Mouse (Mus musculus) liver, postnatal 0 days (tissue): ENCODE measurements around the gene Tifab. TPM values are rescaled to one million over a fixed set of nuclear protein-coding genes. Genes with fewer than 3 reads are reported as not detected.
A peak's percentile ranks its signal among the peaks of the same experiment; 100 is the strongest.

Source experiments
- ATAC-seq: fragments of 200-750 bp; cut with Nextera tagmentation; 2 replicates; pipeline ENCODE4 v1.8.0; 2017; ENCODE audit warnings: mild to moderate bottlenecking, moderate library complexity
- DNase-seq: peaks from one replicate; pipeline ENCODE4 v3.0.0-alpha.2; 2016
- H3K27ac ChIP-seq: fragments of 300-500 bp; sonication (generic); 2 replicates; pipeline ENCODE4 v1.5.1; 2014; ENCODE audit warnings: antibody characterized with exemption, moderate library complexity, mild to moderate bottlenecking, low read depth
- H3K27me3 ChIP-seq: fragments of 300-500 bp; sonication (generic); 2 replicates; pipeline ENCODE4 v1.6.1; 2014; ENCODE audit warnings: low read length, control low read depth, mixed read lengths; ENCODE audit not compliant: insufficient read depth
- H3K36me3 ChIP-seq: fragments of 300-500 bp; sonication (generic); replicated peaks from 2 replicates; pipeline ENCODE4 v1.6.1; 2014; ENCODE audit warnings: mild to moderate bottlenecking, control low read depth, low read length, moderate library complexity, mixed read lengths; ENCODE audit not compliant: insufficient read depth
- H3K4me1 ChIP-seq: fragments of 300-500 bp; sonication (generic); 2 replicates; pipeline ENCODE4 v1.6.1; 2014; ENCODE audit warnings: antibody characterized with exemption, mild to moderate bottlenecking, control low read depth; ENCODE audit not compliant: insufficient read depth
- H3K4me2 ChIP-seq: fragments of 300-500 bp; sonication (generic); 2 replicates; pipeline ENCODE4 v1.6.1; 2014; ENCODE audit warnings: low read depth, mild to moderate bottlenecking, low read length, moderate library complexity, mixed read lengths
- H3K4me3 ChIP-seq: fragments of 300-500 bp; sonication (generic); 2 replicates; pipeline ENCODE4 v1.5.1; 2014; ENCODE audit warnings: low read depth, low read length
- H3K9ac ChIP-seq: fragments of 300-500 bp; sonication (generic); replicated peaks from 2 replicates; pipeline ENCODE4 v1.6.1; 2014; ENCODE audit warnings: mild to moderate bottlenecking, moderate library complexity
- H3K9me3 ChIP-seq: fragments of 300-500 bp; sonication (generic); 2 replicates; pipeline ENCODE4 v1.6.1; 2016; ENCODE audit warnings: mild to moderate bottlenecking, control low read depth, low read length, mixed read lengths
- CTCF ChIP-seq: sonication (generic); IDR thresholded peaks from 2 replicates; pipeline ENCODE4 v1.5.1; 2016; ENCODE audit warnings: antibody characterized with exemption, low read depth
- EP300 ChIP-seq: IDR thresholded peaks from 2 replicates; pipeline ENCODE4 v1.6.1; 2016; ENCODE audit warnings: antibody characterized with exemption, low read depth, mild to moderate bottlenecking
- WGBS: fragments of 180-500 bp; shearing (Covaris S2); extraction: QIAGEN DNeasy Blood & Tissue Kit; methylation state at CpG from one replicate; pipeline ENCODE4 v1.1.7; 2014; ENCODE audit not compliant: insufficient replicate concordance; 5-methylcytosine and 5-hydroxymethylcytosine counted together
- polyA plus RNA-seq: library from polyadenylated mRNA; unstranded; fragments of >200 nt; fragmentation: Nextera tagmentation; extraction: Ambion mirVana; gene quantifications from 2 replicates; pipeline ENCODE4 v1.2.1, GENCODE M21; 2015

Gene Tifab
- polyA plus RNA-seq, 1 experiment from 2014 or later, result 8.2 TPM

DNA sequence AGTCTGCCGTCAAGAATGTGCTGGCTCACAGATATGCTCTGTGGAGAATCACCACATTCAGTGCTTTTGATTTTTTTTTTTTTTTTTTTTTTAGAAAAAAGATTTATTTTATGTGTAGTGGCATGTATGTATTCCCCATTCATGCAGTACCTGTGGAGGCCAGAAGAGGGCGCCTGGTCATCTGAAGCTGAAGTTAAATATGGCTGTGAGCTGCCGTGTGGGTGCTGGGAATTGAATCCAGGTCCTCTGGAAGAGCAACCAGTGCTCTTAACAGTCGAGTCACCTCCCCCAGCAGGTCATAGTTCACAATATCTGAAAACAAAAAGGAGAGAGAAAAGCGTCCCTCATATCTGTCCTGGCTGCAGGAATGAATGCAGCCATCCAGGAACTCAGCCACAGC lies 11.0 kb upstream of the Tifab start:
- 74% methylated on average over 5 of the region's 5 CpGs for WGBS
- no peak for ATAC-seq

GRCm38 (mm10) chr13:56183687-56184086 lies 5.0 kb upstream of the Tifab start:
- H3K27ac ChIP-seq, result peak overlapping the region; percentile 57
- no peak for TF ChIP-seq EP300
- no peak for TF ChIP-seq CTCF
- H3K4me2 ChIP-seq, result no peak overlapping the region
- peak; percentile 47; the same call in 1 of the 2 replicates for ATAC-seq
- H3K4me1 ChIP-seq, result peaks cover 3% of the 10 kb centered on the region; the same call in 1 of the 2 replicates
- H3K36me3 ChIP-seq, result no peaks in the 10 kb centered on the region
- WGBS, result 50% methylated on average over 5 of the region's 5 CpGs
- peak; percentile 26 for DNase-seq
- no peak overlapping the region for H3K4me3 ChIP-seq
- H3K9me3 ChIP-seq, result no peaks in the 10 kb centered on the region
- no peaks in the 10 kb centered on the region for H3K27me3 ChIP-seq
- H3K9ac ChIP-seq, result no peak overlapping the region

More for the DNA sequence above, 11.0 kb upstream of the Tifab start:
- no peak overlapping the region for H3K9ac ChIP-seq
- H3K4me2 ChIP-seq, result no peak overlapping the region
- DNase-seq, result no peak
- H3K4me1 ChIP-seq, result no peaks in the 10 kb centered on the region
- no peaks in the 10 kb centered on the region for H3K36me3 ChIP-seq
- no peaks in the 10 kb centered on the region for H3K9me3 ChIP-seq
- no peaks in the 10 kb centered on the region for H3K27me3 ChIP-seq
- H3K4me3 ChIP-seq, result no peak overlapping the region
- TF ChIP-seq CTCF (peak; percentile 61), EP300 (no peak)
- H3K27ac ChIP-seq, result no peak overlapping the region

DNA sequence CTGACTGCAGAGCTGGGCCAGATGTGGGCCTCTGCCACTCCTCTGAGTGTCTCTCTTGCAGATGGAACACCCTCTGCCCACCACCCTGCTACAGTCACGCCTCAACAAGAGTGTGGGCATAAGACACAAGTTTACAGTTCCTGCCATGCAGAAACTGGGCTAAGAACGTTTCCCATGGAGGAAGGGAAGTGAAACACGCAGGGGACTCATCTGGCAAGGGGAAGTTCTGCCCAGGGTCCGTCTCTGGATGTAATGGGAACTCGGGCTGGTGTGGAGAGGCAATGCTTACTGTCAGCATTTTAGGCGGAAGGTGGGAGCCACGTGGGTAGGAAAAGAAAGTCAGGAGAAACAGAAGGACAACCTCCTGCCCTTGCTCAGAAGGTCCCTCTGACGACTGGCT lies 2.7 kb upstream of the Tifab start:
- Histone ChIP-seq H3K27ac (no peak overlapping the region), H3K27me3 (no peaks in the 10 kb centered on the region), H3K4me2 (no peak overlapping the region), H3K36me3 (no peaks in the 10 kb centered on the region), H3K9me3 (no peaks in the 10 kb centered on the region), H3K9ac (no peak overlapping the region), H3K4me3 (no peak overlapping the region), H3K4me1 (peaks cover 3% of the 10 kb centered on the region; the same call in 1 of the 2 replicates)
- 37% methylated on average over 8 of the region's 8 CpGs for WGBS
- ATAC-seq, result peak; percentile 52
- no peak for DNase-seq
- TF ChIP-seq CTCF (no peak), EP300 (no peak)

DNA sequence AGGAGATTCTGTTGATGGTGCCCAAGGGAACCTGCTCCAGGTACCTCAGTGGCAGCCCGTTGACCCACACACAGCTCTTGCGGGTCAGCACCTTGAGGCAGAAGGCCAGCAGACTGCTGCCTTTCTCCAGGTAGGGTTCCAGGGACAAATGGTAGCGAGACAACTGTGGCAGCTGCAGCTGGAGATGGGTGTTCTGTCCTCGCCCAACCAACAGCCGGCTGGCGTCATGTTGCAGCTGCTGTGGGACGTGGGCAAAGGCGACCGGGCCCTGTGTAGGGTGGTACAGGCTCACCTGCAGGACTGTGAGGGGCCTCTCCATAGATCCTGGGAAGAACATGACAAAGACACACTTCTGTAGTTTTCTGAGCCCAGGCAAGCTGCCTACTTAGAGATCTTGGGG lies 2.4 kb downstream of the Tifab start:
- TF ChIP-seq CTCF (no peak), EP300 (no peak)
- Histone ChIP-seq H3K27ac (peak overlapping the region; percentile 60), H3K4me3 (peak overlapping the region; percentile 19; the same call in 1 of the 2 replicates), H3K27me3 (no peaks in the 10 kb centered on the region), H3K4me1 (peaks cover 14% of the 10 kb centered on the region), H3K9me3 (no peaks in the 10 kb centered on the region), H3K4me2 (peak overlapping the region; percentile 62), H3K36me3 (no peaks in the 10 kb centered on the region), H3K9ac (no peak overlapping the region; the same call in 1 of the 2 replicates)
- DNase-seq, result no peak
- no peak for ATAC-seq
- 68% methylated on average over 9 of the region's 9 CpGs for WGBS

DNA sequence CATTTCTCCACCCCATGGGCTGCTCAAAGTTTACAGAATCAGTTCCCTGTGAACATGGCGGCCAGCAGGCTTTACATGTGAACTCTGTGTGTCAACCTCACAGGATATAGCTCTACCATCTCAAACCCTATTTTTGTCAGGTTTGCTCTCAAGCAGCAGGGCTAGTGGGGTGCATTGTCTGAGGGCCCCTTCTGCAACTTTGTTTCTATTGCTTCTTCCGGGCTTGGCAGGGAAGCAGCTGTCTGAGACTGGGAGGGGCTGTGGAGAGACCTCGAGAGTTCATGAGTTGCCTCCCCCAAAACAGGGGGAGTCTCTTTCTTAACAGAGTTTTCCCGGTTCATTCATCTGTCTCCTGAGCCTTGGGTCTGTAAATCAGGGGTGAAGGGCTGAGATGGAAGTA lies 2.8 kb downstream of the Tifab start:
- Histone ChIP-seq H3K9ac (no peak overlapping the region; the same call in 1 of the 2 replicates), H3K27me3 (no peaks in the 10 kb centered on the region), H3K27ac (peak overlapping the region; percentile 60), H3K4me2 (peak overlapping the region; percentile 62), H3K36me3 (no peaks in the 10 kb centered on the region), H3K9me3 (no peaks in the 10 kb centered on the region), H3K4me3 (peak overlapping the region; percentile 19; the same call in 1 of the 2 replicates), H3K4me1 (peaks cover 14% of the 10 kb centered on the region)
- no peak for TF ChIP-seq EP300
- no peak for TF ChIP-seq CTCF
- ATAC-seq, result no peak
- DNase-seq, result no peak
- 32% methylated on average over 4 of the region's 4 CpGs for WGBS

DNA sequence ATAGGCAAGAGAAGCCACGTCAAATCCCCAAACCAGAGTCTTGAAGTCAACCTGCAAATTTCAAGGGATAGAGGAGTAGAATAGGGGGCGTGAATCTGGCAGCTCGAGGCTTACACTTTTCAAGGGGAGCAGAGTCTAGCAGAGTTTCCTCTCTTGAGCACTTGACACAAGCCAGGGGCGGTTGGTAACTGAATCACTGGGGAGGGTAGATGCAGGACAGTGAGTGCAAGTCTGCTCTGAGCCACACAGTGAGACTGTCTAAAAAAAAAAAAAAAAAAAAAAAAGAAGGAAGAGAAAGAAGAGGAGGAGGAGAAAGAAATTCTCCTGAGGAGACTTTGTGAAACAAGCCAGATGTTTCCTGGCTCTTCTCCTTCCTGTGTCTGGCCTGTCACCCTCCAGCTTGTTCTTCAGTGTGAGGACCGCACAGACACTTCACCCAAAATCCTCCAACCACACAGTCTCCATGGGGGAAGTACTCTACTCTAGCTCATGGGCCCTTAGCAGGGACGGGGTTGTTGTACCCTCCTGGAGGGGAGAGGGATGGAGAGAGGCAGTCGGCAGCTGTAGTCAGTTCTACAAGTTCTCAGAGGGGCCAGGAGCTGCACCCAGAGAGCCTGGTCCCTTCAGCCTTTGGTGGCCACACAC lies 5.7 kb downstream of the Tifab start:
- Histone ChIP-seq H3K9ac (no peak overlapping the region), H3K4me1 (peaks cover 10% of the 10 kb centered on the region; the same call in 1 of the 2 replicates), H3K27ac (peak overlapping the region; percentile 57), H3K36me3 (no peaks in the 10 kb centered on the region), H3K4me3 (no peak overlapping the region), H3K9me3 (no peaks in the 10 kb centered on the region), H3K27me3 (no peaks in the 10 kb centered on the region), H3K4me2 (no peak overlapping the region)
- DNase-seq, result no peak
- TF ChIP-seq CTCF (no peak), EP300 (no peak)
- ATAC-seq, result peak; percentile 23; the same call in 1 of the 2 replicates
- 27% methylated on average over 7 of the region's 7 CpGs for WGBS
